Mouse (Mus musculus) hindbrain, embryonic 15.5 days (tissue): ENCODE data around the gene Nccrp1. TPM values are rescaled to one million over a fixed set of nuclear protein-coding genes. Genes with fewer than 3 reads are reported as not detected.
"Not testable (repeated sequence)": the region's sequence is repeated elsewhere in the genome, so short reads cannot be mapped to it uniquely, and the experiment has no call there.

Source experiments
- ATAC-seq: fragments of 200-750 bp; cut with Nextera tagmentation; 2 replicates; pipeline ENCODE4 v1.8.0; 2017; ENCODE audit warnings: low read depth, moderate number of reproducible peaks, moderate TSS enrichment; ENCODE audit not compliant: low FRiP score
- H3K27ac ChIP-seq: fragments of 300-500 bp; sonication (generic); replicated peaks from 2 replicates; pipeline ENCODE4 v1.5.1; 2015; ENCODE audit warnings: mild to moderate bottlenecking, inconsistent platforms
- H3K27me3 ChIP-seq: fragments of 300-500 bp; sonication (generic); 2 replicates; pipeline ENCODE4 v1.6.1; 2015; ENCODE audit warnings: control low read depth, inconsistent platforms
- H3K36me3 ChIP-seq: fragments of 300-500 bp; sonication (generic); 2 replicates; pipeline ENCODE4 v1.6.1; 2015; ENCODE audit warnings: control low read depth, inconsistent platforms
- H3K4me1 ChIP-seq: fragments of 300-500 bp; sonication (generic); replicated peaks from 2 replicates; pipeline ENCODE4 v1.6.1; 2015; ENCODE audit warnings: control low read depth, inconsistent platforms
- H3K4me2 ChIP-seq: fragments of 300-500 bp; sonication (generic); 2 replicates; pipeline ENCODE4 v1.6.1; 2015; ENCODE audit warnings: moderate library complexity, mild to moderate bottlenecking, inconsistent platforms
- H3K4me3 ChIP-seq: fragments of 300-500 bp; sonication (generic); 2 replicates; pipeline ENCODE4 v1.5.1; 2015; ENCODE audit warnings: mild to moderate bottlenecking, inconsistent platforms
- H3K9ac ChIP-seq: fragments of 300-500 bp; sonication (generic); 2 replicates; pipeline ENCODE4 v1.6.1; 2015; ENCODE audit warnings: inconsistent platforms
- H3K9me3 ChIP-seq: fragments of 300-500 bp; sonication (generic); 2 replicates; pipeline ENCODE4 v1.6.1; 2016; ENCODE audit warnings: control low read depth, inconsistent platforms
- WGBS: fragments of 180-500 bp; shearing (Covaris S2); methylation state at CpG from one replicate; pipeline ENCODE4 v1.1.7; 2015; 5-methylcytosine and 5-hydroxymethylcytosine counted together
- polyA plus RNA-seq: library from polyadenylated mRNA; unstranded; fragments of >200 nt; fragmentation: Nextera tagmentation; extraction: Ambion mirVana; gene quantifications from 2 replicates; pipeline ENCODE4 v1.2.1, GENCODE M21; 2015

Nccrp1 gene
- polyA plus RNA-seq, 1 experiment from 2014 or later: 0.19 TPM

GRCm38 (mm10) chr7:28545048-28545890 is 1.8 kb downstream of the Nccrp1 start:
- Histone ChIP-seq H3K36me3 (no peaks in the 10 kb centered on the region), H3K4me2 (no peak overlapping the region), H3K9ac (no peak overlapping the region), H3K4me3 (no peak overlapping the region), H3K27me3 (peaks cover 35% of the 10 kb centered on the region), H3K9me3 (no peaks in the 10 kb centered on the region), H3K4me1 (peaks cover 23% of the 10 kb centered on the region), H3K27ac (no peak overlapping the region)
- peak; percentile 29; the same call in 1 of the 2 replicates for ATAC-seq
- 27% methylated on average over 14 of the region's 14 CpGs for WGBS

GRCm38 (mm10) chr7:28544051-28544601 is 2.9 kb downstream of the Nccrp1 start:
- no peak overlapping the region for H3K27ac ChIP-seq
- H3K36me3 ChIP-seq: no peaks in the 10 kb centered on the region
- 0 out of 2 replicates have a peak, but pooled peaks have one; percentile 3 for ATAC-seq
- H3K4me1 ChIP-seq: peaks cover 23% of the 10 kb centered on the region
- H3K4me3 ChIP-seq: peak overlapping the region; percentile 26
- H3K9me3 ChIP-seq: no peaks in the 10 kb centered on the region
- WGBS: 2% methylated on average over 26 of the region's 27 CpGs
- H3K9ac ChIP-seq: no peak overlapping the region
- H3K4me2 ChIP-seq: peak overlapping the region; percentile 53
- H3K27me3 ChIP-seq: peaks cover 35% of the 10 kb centered on the region

GRCm38 (mm10) chr7:28540526-28540925 is 6.5 kb downstream of the Nccrp1 start, which contains the start of gene Sycn:
Gene Sycn, plus strand, starts transcription at chr7:28540885.
- Histone ChIP-seq H3K27me3 (peaks cover 15% of the 10 kb centered on the region), H3K9me3 (no peaks in the 10 kb centered on the region), H3K9ac (no peak within 1 kb of the TSS), H3K36me3 (no peaks in the 10 kb centered on the region), H3K4me3 (no peak within 1 kb of the TSS), H3K4me1 (peaks cover 8% of the 10 kb centered on the region), H3K4me2 (no peak within 1 kb of the TSS), H3K27ac (no peak within 1 kb of the TSS)
- WGBS: 85% methylated on average over 4 of the region's 4 CpGs
- ATAC-seq: no peak

- H3K9ac ChIP-seq, H3K9me3 ChIP-seq, H3K27ac ChIP-seq, H3K4me2 ChIP-seq, H3K36me3 ChIP-seq, H3K27me3 ChIP-seq, ATAC-seq, H3K4me3 ChIP-seq, H3K4me1 ChIP-seq: not testable (repeated sequence)
- WGBS: 93% methylated on average over 6 of the region's 6 CpGs
These were observed 8.2 kb downstream of the Nccrp1 start for GRCm38 (mm10) chr7:28538886-28539285.

GRCm38 (mm10) chr7:28532005-28532404 is 15.0 kb downstream of the Nccrp1 start:
- no peaks in the 10 kb centered on the region for H3K4me1 ChIP-seq
- H3K27ac ChIP-seq: no peak overlapping the region
- H3K9me3 ChIP-seq: no peaks in the 10 kb centered on the region
- WGBS: 79% methylated on average over 8 of the region's 8 CpGs
- H3K4me3 ChIP-seq: no peak overlapping the region
- no peaks in the 10 kb centered on the region for H3K27me3 ChIP-seq
- no peak overlapping the region for H3K9ac ChIP-seq
- H3K4me2 ChIP-seq: no peak overlapping the region
- no peak for ATAC-seq
- no peaks in the 10 kb centered on the region for H3K36me3 ChIP-seq

GRCm38 (mm10) chr7:28527922-28528719 is 18.9 kb downstream of the Nccrp1 start:
- Histone ChIP-seq H3K27me3 (no peaks in the 10 kb centered on the region), H3K9ac (no peak overlapping the region), H3K9me3 (no peaks in the 10 kb centered on the region), H3K27ac (no peak overlapping the region), H3K4me2 (no peak overlapping the region), H3K36me3 (no peaks in the 10 kb centered on the region), H3K4me3 (no peak overlapping the region), H3K4me1 (no peaks in the 10 kb centered on the region)
- 9% methylated on average over 19 of the region's 19 CpGs for WGBS
- no peak for ATAC-seq

- H3K9ac ChIP-seq, H3K9me3 ChIP-seq, H3K4me1 ChIP-seq, ATAC-seq, H3K4me2 ChIP-seq, H3K36me3 ChIP-seq, H3K27me3 ChIP-seq, H3K27ac ChIP-seq, H3K4me3 ChIP-seq: not testable (repeated sequence)
- 81% methylated on average over 5 of the region's 6 CpGs for WGBS
These were observed 24.5 kb downstream of the Nccrp1 start, which contains the start of gene Ifnl3 for GRCm38 (mm10) chr7:28522536-28522935. Gene Ifnl3, plus strand, starts transcription at chr7:28522836.

GRCm38 (mm10) chr7:28511441-28511840 is 35.6 kb downstream of the Nccrp1 start:
- H3K27ac ChIP-seq: no peak overlapping the region
- no peaks in the 10 kb centered on the region for H3K36me3 ChIP-seq
- H3K4me3 ChIP-seq: no peak overlapping the region
- ATAC-seq: no peak
- no peak overlapping the region for H3K9ac ChIP-seq
- H3K27me3 ChIP-seq: no peaks in the 10 kb centered on the region
- no peaks in the 10 kb centered on the region for H3K4me1 ChIP-seq
- H3K4me2 ChIP-seq: no peak overlapping the region
- 76% methylated on average over 8 of the region's 8 CpGs for WGBS
- no peaks in the 10 kb centered on the region for H3K9me3 ChIP-seq

- WGBS: 71% methylated on average over 8 of the region's 8 CpGs
- H3K4me3 ChIP-seq, H3K4me2 ChIP-seq, H3K27ac ChIP-seq, H3K4me1 ChIP-seq, H3K27me3 ChIP-seq, H3K9me3 ChIP-seq, ATAC-seq, H3K36me3 ChIP-seq, H3K9ac ChIP-seq: not testable (repeated sequence)
These were observed 36.6 kb downstream of the Nccrp1 start, which contains the start of gene Ifnl2 for GRCm38 (mm10) chr7:28510405-28510974. Gene Ifnl2, minus strand, starts transcription at chr7:28510455.

- not testable (repeated sequence) for H3K9me3 ChIP-seq, H3K9ac ChIP-seq, H3K4me3 ChIP-seq, H3K4me1 ChIP-seq, H3K36me3 ChIP-seq, H3K27me3 ChIP-seq, ATAC-seq, H3K27ac ChIP-seq, H3K4me2 ChIP-seq
- WGBS: 88% methylated on average over 2 of the region's 2 CpGs
These were observed 37.9 kb downstream of the Nccrp1 start for GRCm38 (mm10) chr7:28509121-28509520.

GRCm38 (mm10) chr7:28505585-28505984 is 41.5 kb downstream of the Nccrp1 start:
- Histone ChIP-seq H3K4me3 (no peak overlapping the region), H3K4me1 (no peaks in the 10 kb centered on the region), H3K4me2 (no peak overlapping the region), H3K27me3 (no peaks in the 10 kb centered on the region; the same call in 1 of the 2 replicates), H3K9me3 (peaks cover 9% of the 10 kb centered on the region), H3K9ac (no peak overlapping the region), H3K36me3 (no peaks in the 10 kb centered on the region), H3K27ac (no peak overlapping the region)
- WGBS: 11% methylated on average over 5 of the region's 5 CpGs
- no peak for ATAC-seq
